Mouse (Mus musculus) stomach, embryonic 15.5 days (tissue): Measurements from ENCODE around the gene Phlpp2. TPM values are rescaled to one million over a fixed set of nuclear protein-coding genes. Genes with fewer than 3 reads are reported as not detected.

Experiments used
- polyA plus RNA-seq: library from polyadenylated mRNA; unstranded; fragments of >200 nt; fragmentation: Nextera tagmentation; extraction: Ambion mirVana; gene quantifications from 2 replicates; pipeline ENCODE4 v1.2.1, GENCODE M21; 2015

The Phlpp2 gene
- polyA plus RNA-seq, 1 experiment from 2014 or later: 3.7 TPM

Other genes with a start within 250 kb of the Phlpp2 start
- gene Ist1, start 175.3 kb upstream of the Phlpp2 start, polyA plus RNA-seq: 129 and 135 TPM in 2 replicates
- gene Zfp821, start 163.0 kb upstream of the Phlpp2 start, polyA plus RNA-seq: 21.4 and 22.6 TPM in 2 replicates
- 6.2 and 6.8 TPM in 2 replicates for gene Atxn1l, start 130.8 kb upstream of the Phlpp2 start, polyA plus RNA-seq
- 36.3 and 41.8 TPM in 2 replicates for gene Ap1g1, start 90.0 kb upstream of the Phlpp2 start, polyA plus RNA-seq
- 10.5 and 12.1 TPM in 2 replicates for gene Marveld3, start 93.7 kb downstream of the Phlpp2 start, polyA plus RNA-seq
- gene Tat, start 121.9 kb downstream of the Phlpp2 start, polyA plus RNA-seq: not detected in 2 replicates
- gene Chst4, start 171.2 kb downstream of the Phlpp2 start, polyA plus RNA-seq: 1.5 TPM in 2 replicates
- gene Zfp612, start 211.2 kb downstream of the Phlpp2 start, polyA plus RNA-seq: 7.0 and 7.6 TPM in 2 replicates
- gene Gm21964, start 232.7 kb downstream of the Phlpp2 start, polyA plus RNA-seq: not detected in 2 replicates
- gene Gm17720, start 234.2 kb downstream of the Phlpp2 start, polyA plus RNA-seq: not detected in 2 replicates